Mouse (Mus musculus): ENCODE results near the gene Ndufaf3. TPM values are rescaled to one million over a fixed set of nuclear protein-coding genes. Genes with fewer than 3 reads are reported as not detected.

Ndufaf3 gene
- total RNA-seq, 2 experiments from 2014 or later = 22.1 to 33.7 TPM

- peak; percentile 20; the same call in 1 of the 2 replicates for ATAC-seq (replicated peaks; ENCODE audit: poor library complexity)
Observed at GRCm38 (mm10) chr9:108573774-108574690, 6.8 kb upstream of the Ndufaf3 start.

DNA sequence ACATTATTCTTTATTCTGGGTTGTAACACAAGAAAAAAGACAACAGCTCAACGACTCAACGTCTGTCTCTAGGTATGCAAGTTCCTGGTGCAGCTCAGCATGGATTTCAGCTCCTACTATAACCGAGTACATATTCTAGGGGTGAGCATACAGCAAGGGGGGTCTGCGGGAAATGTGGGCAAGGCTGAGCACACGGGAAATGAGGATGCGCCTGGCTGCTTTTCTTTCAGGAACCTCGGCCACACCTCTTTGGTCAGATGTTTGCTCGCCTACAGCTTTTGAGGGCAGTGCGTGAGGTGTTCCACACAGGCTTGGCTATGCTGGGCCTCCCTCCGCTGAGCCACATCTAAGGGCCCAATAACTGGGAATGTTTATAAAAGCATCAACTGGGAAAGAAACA is 5.1 kb upstream of the Ndufaf3 start:
- no peak for ATAC-seq (replicated peaks; ENCODE audit: poor library complexity)

GRCm38 (mm10) chr9:108571401-108571973 is 4.3 kb upstream of the Ndufaf3 start:
- ATAC-seq (replicated peaks; ENCODE audit: poor library complexity) = no peak

DNA sequence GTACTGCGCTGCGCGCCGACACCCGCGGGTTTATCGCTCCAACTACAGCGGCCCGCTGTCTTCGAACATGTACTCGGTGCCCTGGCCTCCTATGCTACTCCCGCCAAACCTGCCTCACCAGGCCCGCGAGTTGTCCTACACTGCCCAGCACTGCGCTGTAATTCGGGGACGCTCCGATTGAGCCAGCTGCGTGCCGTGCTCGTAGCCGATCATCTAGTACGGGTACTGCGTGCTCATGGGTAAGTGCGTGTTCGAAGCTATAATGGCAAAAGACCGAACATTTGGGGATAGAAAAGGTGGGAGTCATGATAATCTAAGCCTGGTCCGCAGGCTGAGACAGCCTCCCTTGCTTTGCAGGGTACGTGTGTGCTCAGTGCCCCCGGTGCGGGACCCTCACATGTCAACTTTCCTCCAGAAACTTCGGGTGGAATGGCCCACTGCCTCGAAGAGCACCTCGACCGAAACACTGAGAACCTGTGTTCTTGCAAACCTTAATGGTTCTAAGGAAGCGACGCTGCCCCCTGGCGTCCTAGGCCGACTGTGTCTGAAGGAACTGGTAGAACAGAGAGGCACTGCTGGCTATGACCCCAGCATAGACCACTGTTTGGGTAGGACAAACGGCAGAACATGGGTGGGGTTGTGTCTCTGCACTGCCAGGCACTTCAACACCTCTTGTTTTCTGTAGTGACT is 3.1 kb upstream of the Ndufaf3 start:
- ATAC-seq (replicated peaks; ENCODE audit: poor library complexity) = peak; percentile 29

DNA sequence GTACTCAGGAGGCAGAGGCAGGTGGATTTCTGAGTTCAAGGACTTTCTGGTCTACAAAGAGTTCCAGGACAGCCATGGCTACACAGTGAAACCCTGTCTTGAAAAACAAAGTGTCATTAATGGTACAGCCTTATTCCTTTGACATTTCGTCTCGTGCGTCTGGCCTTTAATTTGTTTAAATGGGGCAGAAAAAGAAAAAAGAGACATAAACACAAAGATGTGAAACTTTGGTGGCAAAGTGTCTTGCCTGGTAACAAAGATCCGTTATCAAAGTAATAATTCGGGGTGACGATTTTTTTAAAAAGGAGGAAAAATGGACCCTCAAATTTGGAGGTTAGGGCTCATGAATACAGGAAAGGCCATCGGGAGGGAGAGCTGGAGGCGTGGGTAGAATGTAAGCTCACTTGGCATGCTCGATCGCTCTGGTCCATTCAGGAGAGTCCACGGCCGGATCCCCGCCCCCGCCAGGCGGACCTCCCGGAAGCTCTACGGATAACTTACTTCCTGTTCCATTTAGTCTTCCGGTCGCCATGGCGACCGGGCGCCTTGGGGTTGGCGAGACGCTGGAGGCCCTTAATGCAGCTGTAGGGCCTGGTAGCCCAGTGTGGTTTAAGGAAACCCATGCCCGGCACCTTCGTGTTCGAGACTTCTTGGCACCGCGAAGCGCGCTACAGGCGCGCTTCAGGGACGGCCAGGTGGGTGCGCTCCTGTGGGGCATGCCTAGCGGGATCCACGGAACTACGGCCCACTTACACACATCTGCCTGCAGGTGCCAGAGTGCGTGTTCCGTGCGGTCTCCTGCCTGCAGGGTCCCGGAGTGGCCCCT is 2.4 kb upstream of the Ndufaf3 start, which contains the start of gene Dalrd3:
Gene Dalrd3 (plus strand): TSS at position 506 of the 826 bp plus-strand sequence.
- peak; percentile 45 for ATAC-seq (replicated peaks; ENCODE audit: poor library complexity)

- no peak for ATAC-seq (replicated peaks; ENCODE audit: poor library complexity)
Observed at GRCm38 (mm10) chr9:108568511-108568921, 1.3 kb upstream of the Ndufaf3 start.

GRCm38 (mm10) chr9:108567931-108568419 is 741 bp upstream of the Ndufaf3 start:
- no peak for ATAC-seq (replicated peaks; ENCODE audit: poor library complexity)

- ATAC-seq (replicated peaks; ENCODE audit: poor library complexity) = no peak
Observed at GRCm38 (mm10) chr9:108565881-108566814, 1.1 kb downstream of the Ndufaf3 start.

GRCm38 (mm10) chr9:108564131-108564530 is 3.1 kb downstream of the Ndufaf3 start:
- ATAC-seq (replicated peaks; ENCODE audit: poor library complexity) = no peak

DNA sequence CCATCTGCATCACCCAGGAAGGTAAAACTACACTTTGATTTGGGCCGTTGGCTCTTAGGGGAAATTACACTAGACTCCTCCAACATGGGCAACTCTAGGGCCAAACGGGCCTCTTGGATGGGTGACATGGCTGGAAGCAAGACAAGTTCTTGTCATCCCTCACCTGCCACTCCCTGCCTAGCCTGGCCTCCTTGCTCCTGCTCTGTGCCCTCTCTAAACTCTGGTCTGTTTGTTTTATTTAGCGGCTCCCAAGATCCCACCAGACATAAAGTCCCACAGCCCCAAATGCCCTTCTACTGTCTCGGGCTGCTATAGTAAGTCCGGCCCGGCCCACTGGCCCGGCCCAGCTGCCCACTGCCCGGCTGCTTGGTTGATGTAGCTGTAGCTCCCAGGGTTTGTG is 3.6 kb downstream of the Ndufaf3 start:
- ATAC-seq (replicated peaks; ENCODE audit: poor library complexity) = no peak

DNA sequence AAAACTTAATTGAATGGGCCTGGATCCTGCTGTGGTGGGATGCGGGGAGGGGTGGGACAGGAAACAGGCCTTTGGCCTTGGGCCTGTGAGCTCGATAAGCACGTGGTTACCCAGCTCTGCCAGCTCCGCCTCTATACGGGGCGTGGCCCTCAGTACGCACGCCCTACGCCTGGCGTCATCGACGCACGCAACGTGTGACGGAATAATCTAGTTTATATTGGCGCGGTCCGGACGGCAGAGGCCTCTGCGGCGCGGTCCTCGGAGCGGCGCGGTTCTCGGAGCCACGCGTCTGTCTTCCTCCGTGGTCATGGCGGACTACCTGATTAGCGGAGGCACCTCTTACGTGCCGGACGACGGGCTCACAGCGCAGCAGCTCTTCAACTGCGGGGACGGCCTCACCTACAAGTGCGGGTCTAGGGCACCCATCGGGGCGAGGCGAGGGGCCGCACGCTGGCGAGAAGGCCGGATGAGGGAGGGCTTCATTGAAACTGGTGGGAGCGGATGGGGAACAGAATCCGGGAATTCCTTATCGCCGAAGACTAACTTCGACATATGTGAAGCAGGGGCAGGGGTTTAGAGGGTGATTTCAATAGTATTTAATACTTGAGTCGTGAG is 6.9 kb downstream of the Ndufaf3 start, which contains the start of gene Impdh2:
Gene Impdh2 (plus strand): TSS at position 60 of the 615 bp plus-strand sequence.
- peak; percentile 94 for ATAC-seq (replicated peaks; ENCODE audit: poor library complexity)

DNA sequence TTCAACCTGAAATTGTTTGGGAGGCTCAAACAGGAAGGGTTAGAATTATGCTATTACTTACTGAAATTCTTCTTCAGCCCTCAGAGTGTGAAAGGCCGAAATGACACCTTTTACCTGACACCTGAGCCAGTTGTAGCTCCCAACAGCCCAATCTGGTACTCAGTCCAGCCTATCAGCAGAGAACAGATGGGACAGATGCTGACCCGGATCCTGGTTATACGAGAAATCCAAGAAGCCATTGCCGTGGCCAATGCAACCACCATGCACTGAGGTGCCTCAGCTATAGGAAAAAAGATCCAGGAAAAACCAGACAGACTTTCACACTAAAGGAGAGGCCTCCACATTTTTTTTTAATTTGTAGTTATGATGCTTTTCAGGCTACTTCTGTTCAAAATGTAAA is 8.1 kb downstream of the Ndufaf3 start:
- ATAC-seq (replicated peaks; ENCODE audit: poor library complexity) = no peak

DNA sequence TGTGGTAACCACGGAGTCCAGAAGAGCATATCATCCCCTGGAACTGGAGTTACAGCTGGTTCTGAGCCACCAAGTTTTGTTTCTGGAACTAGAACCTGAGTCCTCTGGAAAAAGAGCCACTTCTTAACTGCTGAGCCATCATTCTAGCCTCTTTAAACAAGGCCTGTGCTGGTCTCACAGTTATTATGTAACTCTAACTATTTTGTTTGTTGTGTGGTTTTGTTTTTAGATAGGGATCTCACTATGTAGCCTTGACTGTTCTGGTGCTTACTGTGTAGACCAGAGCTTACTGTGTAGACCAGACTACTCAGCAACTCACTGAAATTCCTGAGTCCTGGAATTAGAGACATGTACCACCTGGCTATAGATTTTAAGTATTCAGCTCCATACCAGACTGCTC is 20.4 kb downstream of the Ndufaf3 start:
- ATAC-seq (replicated peaks; ENCODE audit: poor library complexity) = no peak

DNA sequence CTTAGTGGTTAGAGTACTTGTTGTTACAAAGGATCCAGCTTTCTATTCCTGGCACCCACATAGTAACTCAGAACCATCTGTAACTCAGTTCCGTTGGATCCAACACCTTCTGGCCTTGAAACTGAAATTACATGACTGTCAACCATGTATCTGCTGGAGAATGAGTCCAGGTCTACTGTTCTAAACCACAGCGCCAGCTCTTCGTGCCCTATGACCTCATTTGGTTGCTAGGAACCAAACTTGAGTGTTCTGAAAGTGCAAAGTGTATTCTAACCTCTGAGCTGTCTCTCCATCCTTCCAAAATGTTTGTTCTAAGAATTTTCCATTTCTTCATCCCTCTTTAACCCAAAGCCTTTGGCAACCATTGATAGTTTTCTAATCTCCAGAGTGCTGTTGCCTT is 21.2 kb downstream of the Ndufaf3 start:
- ATAC-seq (replicated peaks; ENCODE audit: poor library complexity) = no peak

DNA sequence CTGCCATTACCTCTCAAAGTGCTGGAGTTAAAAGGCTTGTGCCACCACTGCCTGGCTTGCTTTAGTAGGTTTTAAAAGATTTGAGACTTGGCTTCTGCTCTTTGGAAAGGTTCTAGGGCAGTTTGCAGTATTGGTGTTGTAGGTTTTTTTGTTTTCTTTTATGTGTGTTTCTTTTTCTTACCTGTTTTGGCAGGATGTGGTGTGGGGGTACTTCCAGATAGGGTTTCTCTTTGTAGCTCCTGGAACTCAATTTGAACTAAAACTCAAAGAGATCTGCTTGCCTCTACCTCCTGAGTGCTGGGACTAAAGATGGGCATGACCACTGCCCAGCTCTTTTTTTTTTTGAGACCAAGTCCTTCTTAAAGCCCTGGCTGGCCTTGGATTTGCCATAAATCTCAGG is 26.4 kb downstream of the Ndufaf3 start:
- ATAC-seq (replicated peaks; ENCODE audit: poor library complexity) = no peak

GRCm38 (mm10) chr9:108531496-108531895 is 35.7 kb downstream of the Ndufaf3 start:
- ATAC-seq (replicated peaks; ENCODE audit: poor library complexity) = no peak

DNA sequence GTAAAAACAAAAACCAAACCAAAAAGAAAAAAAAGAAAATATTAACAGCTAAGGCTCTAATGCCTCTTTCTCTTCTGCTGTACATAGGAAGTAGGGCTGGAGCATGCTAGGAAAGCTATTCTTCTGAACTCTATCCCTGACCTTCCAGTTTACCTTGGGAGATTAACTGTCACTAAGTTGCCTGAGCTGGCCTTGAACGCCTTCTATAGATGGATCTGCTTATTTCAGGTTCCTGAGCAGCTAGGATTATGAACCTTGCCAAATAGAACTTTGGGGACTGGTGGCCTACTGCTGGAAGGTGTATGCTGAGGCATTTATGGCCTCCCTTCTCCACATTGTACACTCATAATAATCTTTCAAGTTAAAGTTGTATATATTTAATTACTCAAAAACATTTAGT is 36.3 kb downstream of the Ndufaf3 start:
- ATAC-seq (replicated peaks; ENCODE audit: poor library complexity) = no peak

DNA sequence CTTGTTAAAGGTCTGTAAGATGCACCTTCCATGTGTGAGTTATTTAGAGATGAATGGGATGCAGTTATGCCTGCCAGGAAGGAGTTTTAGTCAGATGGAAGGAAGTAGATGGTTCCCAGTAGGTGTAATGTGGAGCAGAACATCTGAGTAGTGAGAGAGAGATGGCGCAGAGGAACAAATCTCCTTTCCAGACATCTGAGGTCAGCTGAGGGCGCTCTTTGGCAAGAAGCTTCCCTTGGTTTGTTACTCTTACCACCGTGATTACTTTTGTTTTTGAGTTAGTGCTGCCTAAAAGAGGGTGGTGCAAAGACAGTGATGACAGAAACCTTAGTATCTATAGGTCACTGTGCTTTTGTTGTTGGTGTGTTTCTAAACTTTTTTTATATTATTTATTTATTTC is 41.8 kb downstream of the Ndufaf3 start:
- ATAC-seq (replicated peaks; ENCODE audit: poor library complexity) = no peak

DNA sequence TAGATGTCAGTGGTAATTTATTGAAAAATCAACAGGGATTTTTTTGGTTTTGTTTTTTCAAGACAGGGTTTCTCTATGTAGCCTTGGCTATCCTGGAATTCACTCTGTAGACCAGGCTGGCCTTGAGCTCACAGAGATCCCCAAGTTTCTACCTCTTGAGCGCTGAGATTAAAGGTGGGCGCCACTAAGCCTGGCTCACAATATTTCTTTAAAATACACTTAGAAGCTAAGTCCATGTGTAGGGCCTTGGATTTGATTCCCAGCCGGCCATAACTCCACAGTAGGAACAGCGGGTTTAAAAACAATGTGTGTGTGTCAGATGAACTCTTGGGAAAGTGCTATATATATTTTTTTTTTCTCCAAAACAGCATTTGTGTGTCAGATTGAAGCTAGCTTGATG is 43.9 kb downstream of the Ndufaf3 start:
- ATAC-seq (replicated peaks; ENCODE audit: poor library complexity) = no peak

All from megakaryocyte progenitor cell, adult 5-6 weeks (primary cell).